Mouse (Mus musculus) ES-E14 (cell line): ENCODE measurements around the gene Homer3.

Experiments used
- CHD2 ChIP-seq: IDR thresholded peaks from 2 replicates; pipeline ENCODE4 v1.6.1; 2014; ENCODE audit warnings: mild to moderate bottlenecking, low read depth, low read length, inconsistent platforms
- MAFK ChIP-seq: IDR thresholded peaks from 2 replicates; pipeline ENCODE4 v1.6.1; 2014; ENCODE audit warnings: mild to moderate bottlenecking, low read depth, low read length, inconsistent platforms; ENCODE audit not compliant: insufficient read depth

GRCm38 (mm10) chr8:70302358-70302890 lies 19.8 kb downstream of the Homer3 start, which contains the start of the genes Ddx49 and Cope:
- peak; percentile 36; the same call in 1 of the 2 replicates for TF ChIP-seq CHD2
- no peak for TF ChIP-seq MAFK
